In the genomic region with DNA sequence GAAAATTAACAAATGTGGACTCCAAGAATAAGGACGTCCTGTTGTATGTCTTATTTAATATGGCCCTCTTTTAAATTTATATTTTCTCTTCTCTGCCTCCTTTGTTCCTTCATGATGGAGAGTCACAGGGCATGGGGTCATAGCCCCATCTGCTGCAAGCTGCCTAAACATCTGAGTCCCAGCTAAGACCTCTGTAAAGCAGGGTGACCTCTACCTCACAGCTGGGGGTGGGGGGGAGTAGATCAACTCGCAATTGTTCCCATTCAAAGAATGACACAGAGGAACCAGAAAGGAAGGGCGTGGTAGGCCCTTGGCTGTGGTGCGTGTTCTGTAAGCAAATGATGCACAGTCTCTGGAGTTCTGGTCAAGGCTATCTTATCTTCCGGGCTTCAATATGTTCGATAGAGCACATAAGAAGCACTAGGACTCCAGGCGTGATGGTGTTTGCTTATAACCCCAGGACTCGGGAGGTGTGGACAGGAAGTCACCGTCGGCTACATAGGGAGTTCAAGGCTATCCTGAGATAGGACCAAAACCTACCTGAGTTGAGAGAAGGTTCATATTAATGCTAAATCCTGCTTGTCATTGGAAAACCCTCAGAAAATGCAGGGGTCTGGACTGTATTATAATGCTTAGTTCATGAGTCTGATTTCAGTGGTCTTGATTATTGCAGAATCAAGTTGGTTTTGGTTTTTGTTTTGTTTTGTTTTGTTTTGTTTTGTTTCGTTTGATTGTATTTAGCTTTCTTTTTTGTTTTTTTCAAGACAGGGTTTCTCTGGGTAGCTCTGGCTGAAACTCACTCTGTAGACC, we compare ENCODE assay signal across 22 mouse cellular contexts. TPM values are rescaled to one million over a fixed set of nuclear protein-coding genes. Genes with fewer than 3 reads are reported as not detected.
DNase-seq lines count a peak whose midpoint lies in the region; ATAC-seq and TF ChIP-seq lines count a peak whose summit lies in the region.
"Had no signal": no experiment of that assay in that cellular context is flagged by ENCODE, and none has a peak within 500 bp of the region (broad histone marks: within the 10 kb centered on the region; RNA-seq: fewer than 3 reads in every experiment).

No protein-coding gene starts in this region.

- peaks cover 20% of the 10 kb centered on the region for H3K4me1 ChIP-seq in hindbrain, embryonic 10.5 days (replicated peaks)
- peaks cover 9% of the 10 kb centered on the region for H3K4me1 ChIP-seq in hindbrain, embryonic 13.5 days (replicated peaks)
- H3K4me1 ChIP-seq in midbrain, embryonic 10.5 days: peaks cover 8% of the 10 kb centered on the region
- H3K4me1 ChIP-seq in midbrain, embryonic 16.5 days (ENCODE audit: control insufficient read depth, insufficient read depth, low read length): 0 out of 2 replicates have a peak, but pooled peaks cover 1% of the 10 kb centered on the region
- H3K4me1 ChIP-seq in G1E (ENCODE audit: insufficient read depth, low read depth, low read length): peaks cover 95% of the 10 kb centered on the region

- no peak overlapping the region for H3K4me3 ChIP-seq in hindbrain, embryonic 10.5 days
- no peak overlapping the region for H3K4me3 ChIP-seq in hindbrain, embryonic 13.5 days
- no peak overlapping the region for H3K4me3 ChIP-seq in midbrain, embryonic 10.5 days
- H3K4me3 ChIP-seq in midbrain, embryonic 16.5 days (ENCODE audit: low read depth, low read length): no peak overlapping the region
- H3K4me3 ChIP-seq in G1E (ENCODE audit: low read depth, low read length): no peak overlapping the region; the same call in 1 of the 2 replicates
- H3K4me3 ChIP-seq: heart, embryonic 10.5 days; hindbrain, embryonic 12.5 days; intestine, embryonic 15.5 days; midbrain, embryonic 12.5 days; stomach, embryonic 15.5 days had no signal

- no peak overlapping the region for H3K9ac ChIP-seq in hindbrain, embryonic 13.5 days
- no peak overlapping the region for H3K9ac ChIP-seq in midbrain, embryonic 16.5 days (ENCODE audit: low read depth, low read length)
- H3K9ac ChIP-seq: forebrain, postnatal 0 days; hindbrain, embryonic 12.5 days; intestine, embryonic 15.5 days; midbrain, embryonic 12.5 days; stomach, embryonic 15.5 days had no signal

- no peaks in the 10 kb centered on the region for H3K9me3 ChIP-seq in hindbrain, embryonic 10.5 days
- H3K9me3 ChIP-seq in hindbrain, embryonic 13.5 days: no peaks in the 10 kb centered on the region
- no peaks in the 10 kb centered on the region for H3K9me3 ChIP-seq in midbrain, embryonic 10.5 days (replicated peaks)
- H3K9me3 ChIP-seq in midbrain, embryonic 16.5 days (replicated peaks; ENCODE audit: control insufficient read depth, low read length, poor library complexity, severe bottlenecking): no peaks in the 10 kb centered on the region
- no peaks in the 10 kb centered on the region for H3K9me3 ChIP-seq in G1E (replicated peaks)
- H3K9me3 ChIP-seq: heart, embryonic 10.5 days; hindbrain, embryonic 12.5 days; intestine, embryonic 15.5 days; midbrain, embryonic 12.5 days; stomach, embryonic 15.5 days had no signal

- no peak for TF ChIP-seq CTCF in G1E (IDR thresholded peaks at IDR 0.05; ENCODE audit: low read depth, low read length)

- 72% methylated on average over 11 of the region's 11 CpGs for WGBS in hindbrain, embryonic 10.5 days
- 66% methylated on average over 11 of the region's 11 CpGs for WGBS in hindbrain, embryonic 13.5 days
- WGBS in midbrain, embryonic 10.5 days: 80% methylated on average over 11 of the region's 11 CpGs
- 80% methylated on average over 11 of the region's 11 CpGs for WGBS in midbrain, embryonic 16.5 days

- H3K27me3 ChIP-seq in hindbrain, embryonic 10.5 days (ENCODE audit: insufficient read depth, poor library complexity, severe bottlenecking): peaks cover 5% of the 10 kb centered on the region; the same call in 1 of the 2 replicates
- H3K27me3 ChIP-seq in hindbrain, embryonic 13.5 days: 0 out of 2 replicates have a peak, but pooled peaks cover 7% of the 10 kb centered on the region
- H3K27me3 ChIP-seq in midbrain, embryonic 10.5 days (ENCODE audit: low read depth, poor library complexity, severe bottlenecking): peaks cover 6% of the 10 kb centered on the region; the same call in 1 of the 2 replicates
- no peaks in the 10 kb centered on the region for H3K27me3 ChIP-seq in midbrain, embryonic 16.5 days (ENCODE audit: control insufficient read depth, insufficient read depth, low read depth, low read length)
- H3K27me3 ChIP-seq in G1E (ENCODE audit: insufficient read depth, low read length): no peaks in the 10 kb centered on the region
- H3K27me3 ChIP-seq: hindbrain, embryonic 12.5 days; intestine, embryonic 15.5 days; midbrain, embryonic 12.5 days; stomach, embryonic 15.5 days had no signal

- DNase-seq in hindbrain, embryonic 10.5 days (ENCODE audit: low spot score): peak; percentile 52
- peak; percentile 16 for DNase-seq in midbrain, embryonic 10.5 days (ENCODE audit: low spot score)
- DNase-seq in G1E (ENCODE audit: low spot score): peak; percentile 31
- DNase-seq in cerebellum, postnatal 10 days: no peak
- DNase-seq in adrenal gland, postnatal 4 days (ENCODE audit: low spot score in 2 of 2): no peak
- DNase-seq: B cell, adult 2 months; cerebellum, adult 8-10 months; forebrain, postnatal 0 days; kidney, adult 9 months; kidney, postnatal 36 days; lung, adult 2 months; thymus, adult 18-20 months; thymus, postnatal 4 days had no signal

- no peak overlapping the region; the same call in 1 of the 2 replicates for H3K27ac ChIP-seq in hindbrain, embryonic 10.5 days
- H3K27ac ChIP-seq in hindbrain, embryonic 13.5 days: no peak overlapping the region
- H3K27ac ChIP-seq in midbrain, embryonic 10.5 days (replicated peaks): no peak overlapping the region
- no peak overlapping the region for H3K27ac ChIP-seq in midbrain, embryonic 16.5 days (ENCODE audit: low read length)
- H3K27ac ChIP-seq: heart, embryonic 10.5 days; hindbrain, embryonic 12.5 days; intestine, embryonic 15.5 days; macrophage; midbrain, embryonic 12.5 days; stomach, embryonic 15.5 days had no signal

- no peak overlapping the region for H3K4me2 ChIP-seq in hindbrain, embryonic 13.5 days
- no peak overlapping the region for H3K4me2 ChIP-seq in midbrain, embryonic 16.5 days (ENCODE audit: low read length)
- H3K4me2 ChIP-seq: hindbrain, embryonic 12.5 days; intestine, embryonic 15.5 days; midbrain, embryonic 12.5 days; stomach, embryonic 15.5 days had no signal

- ATAC-seq in hindbrain, embryonic 13.5 days (ENCODE audit: low FRiP score): no peak
- ATAC-seq in midbrain, embryonic 16.5 days: no peak
- ATAC-seq in G1E (ENCODE audit: extremely low read depth, insufficient number of reproducible peaks, low FRiP score, poor library complexity, severe bottlenecking): peak; percentile 43
- ATAC-seq: forebrain, postnatal 0 days; intestine, embryonic 15.5 days had no signal

- no peaks in the 10 kb centered on the region for H3K36me3 ChIP-seq in hindbrain, embryonic 10.5 days
- no peaks in the 10 kb centered on the region for H3K36me3 ChIP-seq in hindbrain, embryonic 13.5 days
- H3K36me3 ChIP-seq in midbrain, embryonic 10.5 days: no peaks in the 10 kb centered on the region
- H3K36me3 ChIP-seq in midbrain, embryonic 16.5 days (ENCODE audit: control insufficient read depth, insufficient read depth, low read length): no peaks in the 10 kb centered on the region
- peaks cover 11% of the 10 kb centered on the region for H3K36me3 ChIP-seq in G1E (replicated peaks)
- H3K36me3 ChIP-seq: heart, embryonic 10.5 days; hindbrain, embryonic 12.5 days; intestine, embryonic 15.5 days; midbrain, embryonic 12.5 days; stomach, embryonic 15.5 days had no signal

RNA-seq across cellular contexts. Expression of gene Cd80, which starts 16.5 kb away (rescaled TPM):
- polyA plus RNA-seq in hindbrain, embryonic 10.5 days (2016; fragmentation: Nextera tagmentation; extraction: Ambion mirVana): 0.41 and 0.52 TPM in 2 replicates
- polyA plus RNA-seq in hindbrain, embryonic 13.5 days (2015; fragmentation: Nextera tagmentation; extraction: Ambion mirVana): 0.48 and 0.55 TPM in 2 replicates
- 0.23 and 0.67 TPM in 2 replicates for polyA plus RNA-seq in midbrain, embryonic 10.5 days (2016; fragmentation: Nextera tagmentation; extraction: Ambion mirVana)
- polyA plus RNA-seq in midbrain, embryonic 16.5 days (2015; fragmentation: Nextera tagmentation; extraction: Ambion mirVana): 0.46 and 0.61 TPM in 2 replicates
- total RNA-seq in G1E (2014; fragmentation: Nextera tagmentation) (62.1 and 77.0 TPM in 2 replicates), G1E (2017) (4.9 and 5.3 TPM in 2 replicates)
- 2.2 and 3.0 TPM in 2 replicates for polyA plus RNA-seq in G1E (2012)
- under 1 TPM; 0.73 to 0.95 TPM for total RNA-seq in adrenal gland, postnatal 4 days (2021)

RNA-seq across cellular contexts. Expression of gene Adprh, which starts 19.4 kb away (rescaled TPM):
- 143 and 164 TPM in 2 replicates for polyA plus RNA-seq in hindbrain, embryonic 10.5 days (2016; fragmentation: Nextera tagmentation; extraction: Ambion mirVana)
- polyA plus RNA-seq in hindbrain, embryonic 13.5 days (2015; fragmentation: Nextera tagmentation; extraction: Ambion mirVana): 157 and 162 TPM in 2 replicates
- polyA plus RNA-seq in midbrain, embryonic 10.5 days (2016; fragmentation: Nextera tagmentation; extraction: Ambion mirVana): 144 and 150 TPM in 2 replicates
- polyA plus RNA-seq in midbrain, embryonic 16.5 days (2015; fragmentation: Nextera tagmentation; extraction: Ambion mirVana): 160 and 164 TPM in 2 replicates
- total RNA-seq in G1E (2014; fragmentation: Nextera tagmentation) (56.4 and 60.6 TPM in 2 replicates), G1E (2017) (26.4 and 28.4 TPM in 2 replicates)
- polyA plus RNA-seq in G1E (2012): 355 and 468 TPM in 2 replicates
- total RNA-seq in adrenal gland, postnatal 4 days (2021): 10 to 100 TPM; 54.7 to 55.4 TPM

RNA-seq across cellular contexts. Expression of gene Pla1a, which starts 39.0 kb away (rescaled TPM):
- 0.10 and 0.27 TPM in 2 replicates for polyA plus RNA-seq in hindbrain, embryonic 10.5 days (2016; fragmentation: Nextera tagmentation; extraction: Ambion mirVana)
- 0.30 and 0.31 TPM in 2 replicates for polyA plus RNA-seq in hindbrain, embryonic 13.5 days (2015; fragmentation: Nextera tagmentation; extraction: Ambion mirVana)
- 0.07 and 0.11 TPM in 2 replicates for polyA plus RNA-seq in midbrain, embryonic 10.5 days (2016; fragmentation: Nextera tagmentation; extraction: Ambion mirVana)
- 0.36 and 0.68 TPM in 2 replicates for polyA plus RNA-seq in midbrain, embryonic 16.5 days (2015; fragmentation: Nextera tagmentation; extraction: Ambion mirVana)
- 1.7 TPM in 1 of 2 replicates, not detected in the other for total RNA-seq in G1E (2014; fragmentation: Nextera tagmentation)
- 0.16 TPM in 1 of 2 replicates, not detected in the other for total RNA-seq in G1E (2017)
- polyA plus RNA-seq in G1E (2012): not detected in 2 replicates
- total RNA-seq in adrenal gland, postnatal 4 days (2021): 10 to 100 TPM; 27.9 to 28.6 TPM
- total RNA-seq: common myeloid progenitor, adult 5-6 weeks had no signal
- polyA plus RNA-seq: macrophage had no signal

RNA-seq across cellular contexts. Expression of gene Timmdc1, which starts 50.6 kb away (rescaled TPM):
- 36.1 and 36.7 TPM in 2 replicates for polyA plus RNA-seq in hindbrain, embryonic 10.5 days (2016; fragmentation: Nextera tagmentation; extraction: Ambion mirVana)
- polyA plus RNA-seq in hindbrain, embryonic 13.5 days (2015; fragmentation: Nextera tagmentation; extraction: Ambion mirVana): 37.3 and 37.8 TPM in 2 replicates
- polyA plus RNA-seq in midbrain, embryonic 10.5 days (2016; fragmentation: Nextera tagmentation; extraction: Ambion mirVana): 35.4 and 38.4 TPM in 2 replicates
- 33.4 and 34.6 TPM in 2 replicates for polyA plus RNA-seq in midbrain, embryonic 16.5 days (2015; fragmentation: Nextera tagmentation; extraction: Ambion mirVana)
- 36.7 and 38.7 TPM in 2 replicates for total RNA-seq in G1E (2014; fragmentation: Nextera tagmentation)
- 27.0 and 28.6 TPM in 2 replicates for total RNA-seq in G1E (2017)
- polyA plus RNA-seq in G1E (2012): 25.9 and 28.3 TPM in 2 replicates
- 10 to 100 TPM; 26.4 to 32.2 TPM for total RNA-seq in adrenal gland, postnatal 4 days (2021)

Comparison
In these comparisons a context has a peak if more than half of its experiments do, and no peak if none do; other contexts are left out.
1. DNase-seq: peak in hindbrain, embryonic 10.5 days (single experiment), midbrain, embryonic 10.5 days (single experiment) and G1E (single experiment); none in cerebellum, postnatal 10 days (0 of 2) and adrenal gland, postnatal 4 days (0 of 2).